Mouse (Mus musculus) heart, embryonic 16.5 days (tissue): Measurements from ENCODE around the gene Ccl5. TPM values are rescaled to one million over a fixed set of nuclear protein-coding genes. Genes with fewer than 3 reads are reported as not detected.

Experiments used
- ATAC-seq: fragments of 200-750 bp; cut with Nextera tagmentation; replicated peaks from 2 replicates; pipeline ENCODE4 v1.8.0; 2017; ENCODE audit warnings: moderate number of reproducible peaks; ENCODE audit not compliant: insufficient read depth, low FRiP score; ENCODE audit errors: extremely low read depth
- H3K27ac ChIP-seq: fragments of 300-500 bp; sonication (generic); 2 replicates; pipeline ENCODE4 v1.5.1; 2014; ENCODE audit warnings: mild to moderate bottlenecking, low read length, control low read depth, moderate library complexity
- H3K27me3 ChIP-seq: fragments of 300-500 bp; sonication (generic); 2 replicates; pipeline ENCODE4 v1.6.1; 2014; ENCODE audit warnings: low read length, mixed read lengths; ENCODE audit not compliant: control insufficient read depth, insufficient read depth
- H3K36me3 ChIP-seq: fragments of 300-500 bp; sonication (generic); 2 replicates; pipeline ENCODE4 v1.6.1; 2014; ENCODE audit not compliant: control insufficient read depth, insufficient read depth
- H3K4me1 ChIP-seq: fragments of 300-500 bp; sonication (generic); 2 replicates; pipeline ENCODE4 v1.6.1; 2014; ENCODE audit warnings: low read length, mixed read lengths; ENCODE audit not compliant: control insufficient read depth, insufficient read depth
- H3K4me2 ChIP-seq: fragments of 300-500 bp; sonication (generic); 2 replicates; pipeline ENCODE4 v1.6.1; 2014; ENCODE audit warnings: low read depth, mild to moderate bottlenecking, control low read depth, low read length
- H3K4me3 ChIP-seq: fragments of 300-500 bp; sonication (generic); 2 replicates; pipeline ENCODE4 v1.5.1; 2014; ENCODE audit warnings: mild to moderate bottlenecking, control low read depth, low read length
- H3K9ac ChIP-seq: fragments of 300-500 bp; sonication (generic); 2 replicates; pipeline ENCODE4 v1.6.1; 2014; ENCODE audit warnings: low read length, control low read depth
- H3K9me3 ChIP-seq: fragments of 300-500 bp; sonication (generic); replicated peaks from 2 replicates; pipeline ENCODE4 v1.6.1; 2016; ENCODE audit warnings: low read length; ENCODE audit not compliant: control insufficient read depth
- WGBS: fragments of 180-500 bp; shearing (Covaris S2); extraction: QIAGEN DNeasy Blood & Tissue Kit; methylation state at CpG from one replicate; pipeline ENCODE4 v1.1.7; 2014; 5-methylcytosine and 5-hydroxymethylcytosine counted together
- polyA plus RNA-seq: library from polyadenylated mRNA; unstranded; fragments of >200 nt; fragmentation: Nextera tagmentation; extraction: Ambion mirVana; gene quantifications from 2 replicates; pipeline ENCODE4 v1.2.1, GENCODE M21; 2015

The Ccl5 gene
- 1.8 and 2.5 TPM in 2 replicates for polyA plus RNA-seq

- H3K4me2 ChIP-seq, result no peak within 1 kb of the TSS
- H3K4me1 ChIP-seq, result 0 out of 2 replicates have a peak, but pooled peaks cover 3% of the 10 kb centered on the region
- H3K9me3 ChIP-seq, result no peaks in the 10 kb centered on the region
- H3K4me3 ChIP-seq, result no peak within 1 kb of the TSS
- no peaks in the 10 kb centered on the region for H3K36me3 ChIP-seq
- ATAC-seq, result no peak
- no peak within 1 kb of the TSS for H3K27ac ChIP-seq
- H3K27me3 ChIP-seq, result no peaks in the 10 kb centered on the region
- H3K9ac ChIP-seq, result no peak within 1 kb of the TSS
- WGBS, result 78% methylated on average over 5 of the region's 5 CpGs
These were observed at the start of gene Ccl5 for GRCm38 (mm10) chr11:83530360-83530759. TSS of gene Ccl5 (minus strand) at chr11:83530518.

GRCm38 (mm10) chr11:83578999-83579398, 48.7 kb upstream of the Ccl5 start:
- H3K27ac ChIP-seq, result no peak overlapping the region
- ATAC-seq, result no peak
- H3K4me2 ChIP-seq, result no peak overlapping the region
- no peaks in the 10 kb centered on the region for H3K27me3 ChIP-seq
- WGBS, result 70% methylated on average over 3 of the region's 3 CpGs
- no peak overlapping the region for H3K9ac ChIP-seq
- H3K4me1 ChIP-seq, result no peaks in the 10 kb centered on the region
- H3K36me3 ChIP-seq, result no peaks in the 10 kb centered on the region
- H3K4me3 ChIP-seq, result no peak overlapping the region
- H3K9me3 ChIP-seq, result no peaks in the 10 kb centered on the region

GRCm38 (mm10) chr11:83578186-83578760, 48.0 kb upstream of the Ccl5 start, which contains the start of gene Ccl9:
TSS of gene Ccl9 (minus strand) at chr11:83578636.
- Histone ChIP-seq H3K4me3 (no peak within 1 kb of the TSS), H3K4me1 (no peaks in the 10 kb centered on the region), H3K9ac (no peak within 1 kb of the TSS), H3K27ac (no peak within 1 kb of the TSS), H3K4me2 (no peak within 1 kb of the TSS), H3K36me3 (no peaks in the 10 kb centered on the region), H3K27me3 (no peaks in the 10 kb centered on the region), H3K9me3 (no peaks in the 10 kb centered on the region)
- WGBS, result 60% methylated on average over 2 of the region's 2 CpGs
- ATAC-seq, result no peak

GRCm38 (mm10) chr11:83576927-83577555, 46.7 kb upstream of the Ccl5 start:
- no peak for ATAC-seq
- Histone ChIP-seq H3K4me3 (no peak overlapping the region), H3K9me3 (no peaks in the 10 kb centered on the region), H3K9ac (no peak overlapping the region), H3K27ac (no peak overlapping the region), H3K36me3 (no peaks in the 10 kb centered on the region), H3K4me1 (no peaks in the 10 kb centered on the region), H3K27me3 (no peaks in the 10 kb centered on the region), H3K4me2 (no peak overlapping the region)
- WGBS, result 74% methylated on average over 4 of the region's 4 CpGs

- 52% methylated on average over 9 of the region's 9 CpGs for WGBS
- Histone ChIP-seq H3K27ac (no peak overlapping the region), H3K36me3 (no peaks in the 10 kb centered on the region), H3K4me2 (no peak overlapping the region), H3K9ac (no peak overlapping the region), H3K27me3 (no peaks in the 10 kb centered on the region), H3K9me3 (no peaks in the 10 kb centered on the region), H3K4me3 (no peak overlapping the region), H3K4me1 (no peaks in the 10 kb centered on the region)
- no peak for ATAC-seq
These were observed 42.5 kb upstream of the Ccl5 start for GRCm38 (mm10) chr11:83572834-83573233.

- no peaks in the 10 kb centered on the region for H3K27me3 ChIP-seq
- ATAC-seq, result no peak
These were observed 41.9 kb upstream of the Ccl5 start for GRCm38 (mm10) chr11:83572223-83572622.

GRCm38 (mm10) chr11:83570189-83570588, 39.9 kb upstream of the Ccl5 start:
- H3K36me3 ChIP-seq, result no peaks in the 10 kb centered on the region
- H3K9ac ChIP-seq, result no peak overlapping the region
- H3K4me2 ChIP-seq, result no peak overlapping the region
- no peaks in the 10 kb centered on the region for H3K27me3 ChIP-seq
- H3K4me1 ChIP-seq, result no peaks in the 10 kb centered on the region
- H3K4me3 ChIP-seq, result no peak overlapping the region
- no peaks in the 10 kb centered on the region for H3K9me3 ChIP-seq
- 78% methylated on average over 2 of the region's 2 CpGs for WGBS
- H3K27ac ChIP-seq, result no peak overlapping the region
- ATAC-seq, result no peak

More at GRCm38 (mm10) chr11:83572223-83572622, 41.9 kb upstream of the Ccl5 start:
- Histone ChIP-seq H3K9ac (no peak overlapping the region), H3K36me3 (no peaks in the 10 kb centered on the region), H3K9me3 (no peaks in the 10 kb centered on the region), H3K4me1 (no peaks in the 10 kb centered on the region), H3K4me3 (no peak overlapping the region), H3K27ac (no peak overlapping the region), H3K4me2 (no peak overlapping the region)
- 56% methylated on average over 8 of the region's 8 CpGs for WGBS

GRCm38 (mm10) chr11:83569249-83569648, 38.9 kb upstream of the Ccl5 start:
- 85% methylated on average over 7 of the region's 7 CpGs for WGBS
- Histone ChIP-seq H3K4me2 (no peak overlapping the region), H3K9me3 (no peaks in the 10 kb centered on the region), H3K4me1 (no peaks in the 10 kb centered on the region), H3K9ac (no peak overlapping the region), H3K27me3 (no peaks in the 10 kb centered on the region), H3K27ac (no peak overlapping the region), H3K4me3 (no peak overlapping the region), H3K36me3 (no peaks in the 10 kb centered on the region)
- no peak for ATAC-seq

GRCm38 (mm10) chr11:83568786-83569185, 38.5 kb upstream of the Ccl5 start:
- 72% methylated on average over 3 of the region's 3 CpGs for WGBS
- H3K4me2 ChIP-seq, result no peak overlapping the region
- no peaks in the 10 kb centered on the region for H3K36me3 ChIP-seq
- no peak overlapping the region for H3K9ac ChIP-seq
- no peak overlapping the region for H3K27ac ChIP-seq
- no peaks in the 10 kb centered on the region for H3K9me3 ChIP-seq
- no peak for ATAC-seq
- H3K4me3 ChIP-seq, result no peak overlapping the region
- H3K27me3 ChIP-seq, result no peaks in the 10 kb centered on the region
- no peaks in the 10 kb centered on the region for H3K4me1 ChIP-seq
